Mouse (Mus musculus): ENCODE data around the gene Smoc2. TPM values are rescaled to one million over a fixed set of nuclear protein-coding genes. Genes with fewer than 3 reads are reported as not detected.

The Smoc2 gene
- total and polyA plus RNA-seq, 2 experiments from 2014 or later, result 8.6 to 10.4 TPM

GRCm38 (mm10) chr17:14426481-14426880 lies 147.2 kb downstream of the Smoc2 start:
- H3K27me3 ChIP-seq (ENCODE audit: insufficient read depth, low read length), result no peaks in the 10 kb centered on the region
- no peak for ATAC-seq
- no peaks in the 10 kb centered on the region for H3K36me3 ChIP-seq (ENCODE audit: insufficient read depth, low read length)
- H3K4me3 ChIP-seq (ENCODE audit: low read length), result no peak overlapping the region
- WGBS, result 75% methylated on average over 6 of the region's 6 CpGs
- DNase-seq (ENCODE audit: low spot score), result no peak
- H3K27ac ChIP-seq, result no peak overlapping the region
- TF ChIP-seq CTCF (IDR thresholded peaks at IDR 0.05; ENCODE audit: low read depth), result no peak
- no peak overlapping the region for H3K9ac ChIP-seq (replicated peaks; ENCODE audit: low read length)
- H3K4me1 ChIP-seq (ENCODE audit: insufficient read depth, low read length), result no peaks in the 10 kb centered on the region
- no peaks in the 10 kb centered on the region for H3K9me3 ChIP-seq (ENCODE audit: low read length)
- no peak overlapping the region for H3K4me2 ChIP-seq (ENCODE audit: low read depth, low read length)

GRCm38 (mm10) chr17:14434717-14435116 lies 155.4 kb downstream of the Smoc2 start:
- no peak for TF ChIP-seq CTCF (IDR thresholded peaks at IDR 0.05; ENCODE audit: low read depth)
- Histone ChIP-seq H3K36me3 (ENCODE audit: insufficient read depth, low read length) (no peaks in the 10 kb centered on the region), H3K9ac (replicated peaks; ENCODE audit: low read length) (no peak overlapping the region), H3K27ac (no peak overlapping the region), H3K4me1 (ENCODE audit: insufficient read depth, low read length) (no peaks in the 10 kb centered on the region), H3K9me3 (ENCODE audit: low read length) (no peaks in the 10 kb centered on the region), H3K27me3 (ENCODE audit: insufficient read depth, low read length) (no peaks in the 10 kb centered on the region), H3K4me2 (ENCODE audit: low read depth, low read length) (no peak overlapping the region), H3K4me3 (ENCODE audit: low read length) (no peak overlapping the region)
- DNase-seq (ENCODE audit: low spot score) (no peak), ATAC-seq (no peak)
- WGBS, result 67% methylated on average over 4 of the region's 4 CpGs

GRCm38 (mm10) chr17:14445611-14446010 lies 166.3 kb downstream of the Smoc2 start:
- Histone ChIP-seq H3K9ac (replicated peaks; ENCODE audit: low read length) (no peak overlapping the region), H3K4me2 (ENCODE audit: low read depth, low read length) (no peak overlapping the region), H3K27ac (no peak overlapping the region), H3K4me1 (ENCODE audit: insufficient read depth, low read length) (no peaks in the 10 kb centered on the region), H3K36me3 (ENCODE audit: insufficient read depth, low read length) (no peaks in the 10 kb centered on the region), H3K9me3 (ENCODE audit: low read length) (no peaks in the 10 kb centered on the region), H3K27me3 (ENCODE audit: insufficient read depth, low read length) (no peaks in the 10 kb centered on the region), H3K4me3 (ENCODE audit: low read length) (no peak overlapping the region)
- ATAC-seq, result no peak
- no peak for DNase-seq (ENCODE audit: low spot score)
- 72% methylated on average over 5 of the region's 5 CpGs for WGBS
- TF ChIP-seq CTCF (IDR thresholded peaks at IDR 0.05; ENCODE audit: low read depth), result no peak

GRCm38 (mm10) chr17:14447275-14447674 lies 168.0 kb downstream of the Smoc2 start:
- WGBS, result 76% methylated on average over 5 of the region's 5 CpGs
- no peak overlapping the region for H3K9ac ChIP-seq (replicated peaks; ENCODE audit: low read length)
- H3K4me3 ChIP-seq (ENCODE audit: low read length), result no peak overlapping the region
- H3K9me3 ChIP-seq (ENCODE audit: low read length), result no peaks in the 10 kb centered on the region
- ATAC-seq (no peak), DNase-seq (ENCODE audit: low spot score) (no peak)
- no peaks in the 10 kb centered on the region for H3K4me1 ChIP-seq (ENCODE audit: insufficient read depth, low read length)
- no peak overlapping the region for H3K27ac ChIP-seq
- TF ChIP-seq CTCF (IDR thresholded peaks at IDR 0.05; ENCODE audit: low read depth), result no peak
- no peaks in the 10 kb centered on the region for H3K36me3 ChIP-seq (ENCODE audit: insufficient read depth, low read length)
- H3K4me2 ChIP-seq (ENCODE audit: low read depth, low read length), result no peak overlapping the region
- no peaks in the 10 kb centered on the region for H3K27me3 ChIP-seq (ENCODE audit: insufficient read depth, low read length)

Other genes starting within 250 kb of the Smoc2 start
- gene Gm7358, start 220.0 kb upstream of the Smoc2 start, total RNA-seq (2014; rRNA removed), result not detected in 2 replicates
- not detected in 2 replicates for gene Gm7358, start 220.0 kb upstream of the Smoc2 start, polyA plus RNA-seq (2015; fragmentation: Nextera tagmentation; extraction: Ambion mirVana)
- gene Dact2, start 75.2 kb upstream of the Smoc2 start, total RNA-seq (2014; rRNA removed), result 18.6 and 25.3 TPM in 2 replicates
- gene Dact2, start 75.2 kb upstream of the Smoc2 start, polyA plus RNA-seq (2015; fragmentation: Nextera tagmentation; extraction: Ambion mirVana), result 2.0 and 2.1 TPM in 2 replicates